Mouse (Mus musculus) liver, embryonic 14.5 days (tissue): Measurements from ENCODE around the gene 2010003K11Rik.

Experiments used
- CTCF ChIP-seq: IDR thresholded peaks from 2 replicates; pipeline ENCODE4 v1.5.1; 2016; ENCODE audit warnings: antibody characterized with exemption, low read depth, control low read depth
- EP300 ChIP-seq: IDR thresholded peaks from 2 replicates; pipeline ENCODE4 v1.6.1; 2016; ENCODE audit warnings: antibody characterized with exemption, low read depth

- TF ChIP-seq CTCF (no peak), EP300 (no peak)
Observed at GRCm38 (mm10) chr19:4547801-4548200, 49.4 kb upstream of the 2010003K11Rik start.
